Mouse (Mus musculus) embryo, embryonic 11.5 days (tissue): ENCODE measurements around the gene Flot2.
"Not testable (repeated sequence)": the region's sequence is repeated elsewhere in the genome, so short reads cannot be mapped to it uniquely, and the experiment has no call there.

Experiments used
- DNase-seq: peaks from one replicate; pipeline ENCODE4 v3.0.0-alpha.2; 2012; ENCODE audit warnings: low read depth, low spot score

The Flot2 gene

DNA sequence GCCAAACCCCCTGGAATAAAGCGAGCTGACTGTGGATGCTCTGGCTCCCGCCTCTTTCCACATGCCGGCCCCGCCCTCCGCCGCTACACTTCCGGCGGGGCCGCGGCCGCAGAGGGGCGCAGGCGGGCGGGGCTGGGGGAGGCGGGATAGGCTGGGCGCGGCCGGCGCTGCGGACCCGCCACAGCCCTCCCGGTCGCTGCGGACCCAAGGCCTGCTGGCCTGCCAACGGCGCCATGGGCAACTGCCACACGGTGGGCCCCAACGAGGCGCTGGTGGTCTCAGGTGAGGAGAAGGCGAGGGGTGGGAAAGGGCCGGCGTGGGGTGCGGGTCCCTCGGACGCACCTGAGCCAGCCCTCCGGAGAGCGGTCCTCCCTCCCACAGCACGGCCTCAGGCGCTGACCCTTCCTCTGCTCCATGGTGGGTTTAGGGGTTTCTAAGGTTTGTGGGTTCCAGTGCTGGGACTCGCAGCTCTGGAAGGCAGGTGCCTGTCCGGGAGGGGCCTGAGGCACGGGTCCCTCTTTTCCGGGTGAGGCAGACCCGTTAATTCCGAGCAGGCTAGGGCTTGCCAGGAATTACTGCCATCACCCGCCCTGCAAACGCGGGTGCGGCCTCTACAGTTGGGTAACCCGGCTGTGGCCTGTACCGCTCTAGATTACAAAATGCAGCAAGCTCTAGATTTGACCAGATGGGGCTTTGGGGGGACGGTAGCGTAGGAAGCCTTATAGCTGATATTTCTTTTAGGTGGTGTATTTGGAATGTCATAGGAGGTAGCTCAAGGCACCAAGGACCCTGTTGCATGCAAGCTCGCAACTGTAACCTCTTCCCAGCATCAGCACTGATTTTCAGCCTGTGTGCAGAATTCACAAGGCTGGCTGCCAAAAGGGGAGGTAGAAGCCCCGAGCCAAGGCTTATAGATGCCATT lies at the start of gene Flot2:
Gene Flot2, plus strand, starts transcription at position 101 of the 922 bp plus-strand sequence.
- no peak for DNase-seq

DNA sequence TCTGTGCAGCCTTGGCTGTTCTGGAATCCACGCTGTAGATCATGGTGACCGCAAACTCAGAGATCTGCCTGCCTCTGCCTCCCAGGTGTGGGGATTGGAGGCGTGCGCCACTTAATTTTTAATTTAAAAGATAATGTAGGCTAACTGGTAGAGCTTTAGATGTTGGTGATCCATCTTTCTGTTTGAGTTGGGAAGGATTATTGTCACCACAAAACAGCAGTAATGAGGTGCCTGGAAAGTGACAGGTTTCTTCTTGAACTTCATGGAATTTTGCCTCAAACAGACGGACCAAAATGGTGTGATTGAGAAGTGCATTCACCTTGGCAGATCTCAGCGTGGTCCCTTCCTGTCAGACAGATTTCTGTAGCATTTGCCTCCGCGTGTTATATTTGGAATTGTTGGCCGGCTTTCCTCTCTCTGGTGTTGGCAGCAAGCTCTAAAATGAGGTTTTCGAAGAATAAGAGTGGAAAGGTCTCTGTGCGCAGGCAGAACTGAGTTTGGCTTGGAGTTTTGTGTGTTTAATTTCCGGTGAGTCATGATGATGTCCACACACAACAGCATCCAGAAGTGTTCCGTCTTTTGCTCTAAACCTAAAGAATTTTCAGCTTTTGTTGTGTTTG lies 48.5 kb upstream of the Flot2 start:
- no peak for DNase-seq

- no peak for DNase-seq
Observed at GRCm38 (mm10) chr11:77995556-77995955, 42.2 kb upstream of the Flot2 start.

DNA sequence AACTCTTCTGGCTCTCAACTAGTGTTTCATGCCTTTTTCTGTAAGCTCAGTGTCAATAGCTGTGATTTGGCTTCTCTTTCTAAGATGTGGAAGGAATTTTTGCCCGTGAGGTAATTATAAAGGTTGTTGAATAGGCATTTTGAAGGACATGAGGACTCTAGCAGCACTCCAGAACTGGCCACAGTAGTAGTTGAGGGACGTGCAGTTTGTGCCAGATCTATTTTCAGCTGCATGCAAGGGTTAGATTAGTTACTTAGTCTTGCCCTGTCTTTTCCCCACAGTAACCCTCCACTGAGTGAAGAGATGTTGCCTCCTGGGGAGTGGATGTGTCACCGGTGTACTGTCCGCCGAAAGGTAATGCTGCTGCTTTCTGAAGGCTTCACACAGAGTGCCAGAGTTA lies 31.3 kb upstream of the Flot2 start:
- DNase-seq: no peak

GRCm38 (mm10) chr11:78019676-78020075 lies 18.1 kb upstream of the Flot2 start:
- peak; percentile 62 for DNase-seq

- no peak for DNase-seq
Observed at GRCm38 (mm10) chr11:78023607-78024006, 14.1 kb upstream of the Flot2 start.

DNA sequence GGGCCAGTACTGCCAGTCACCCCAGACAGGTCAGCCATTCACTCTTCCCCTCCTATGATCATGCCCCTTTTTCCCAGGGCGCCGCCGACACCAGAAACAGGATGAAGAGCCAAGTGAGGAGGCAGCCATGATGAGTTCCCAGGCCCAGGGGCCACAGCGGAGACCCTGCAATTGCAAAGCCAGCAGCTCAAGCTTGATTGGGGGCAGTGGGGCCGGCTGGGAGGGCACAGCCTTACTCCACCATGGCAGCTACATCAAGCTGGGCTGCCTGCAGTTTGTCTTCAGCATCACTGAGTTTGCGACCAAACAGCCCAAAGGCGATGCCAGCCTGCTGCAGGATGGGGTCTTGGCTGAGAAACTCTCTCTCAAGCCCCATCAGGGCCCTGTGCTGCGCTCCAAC lies 8.5 kb upstream of the Flot2 start:
- DNase-seq: no peak

DNA sequence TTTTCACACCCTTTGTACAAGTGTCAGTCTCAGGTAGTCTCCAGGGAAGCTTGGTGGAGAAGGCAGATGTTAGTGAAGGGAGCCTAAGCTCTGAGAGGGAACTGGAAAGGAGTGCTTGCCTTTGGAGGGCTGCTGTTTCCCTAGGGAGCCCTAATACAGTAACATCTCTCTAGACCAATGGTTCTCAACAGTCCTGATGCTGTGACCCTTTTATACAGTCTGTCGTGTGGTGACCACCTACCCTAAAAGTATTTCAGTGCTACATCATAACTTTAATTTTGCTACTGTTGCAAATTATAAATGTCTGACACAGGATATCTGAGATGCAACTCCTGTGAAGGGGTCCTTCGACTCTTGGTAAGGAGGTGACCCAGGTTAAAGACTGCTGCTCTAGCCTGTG lies 7.1 kb upstream of the Flot2 start:
- DNase-seq: no peak

DNA sequence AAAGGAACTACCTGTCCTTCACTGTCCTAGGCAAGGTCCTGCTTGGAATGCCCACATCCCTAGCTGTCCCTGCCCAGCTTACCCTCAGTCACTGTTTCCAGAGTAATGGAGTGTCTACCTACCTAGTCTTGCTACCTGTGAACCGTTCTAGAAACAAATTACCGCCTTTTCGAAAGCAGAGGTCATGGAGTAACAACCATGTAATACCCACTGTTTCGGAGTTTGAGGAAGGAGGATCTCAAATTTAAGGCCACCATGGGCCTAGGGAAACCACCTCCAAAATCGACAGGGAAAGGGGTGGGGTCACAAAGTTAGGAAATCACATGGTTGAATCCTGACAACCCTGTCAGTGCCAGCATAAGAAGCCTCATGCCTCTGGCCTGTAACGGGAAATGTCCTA lies 6.3 kb upstream of the Flot2 start:
- no peak for DNase-seq

- DNase-seq: peak; percentile 89
Observed at GRCm38 (mm10) chr11:78031947-78032808, 5.6 kb upstream of the Flot2 start, which contains the start of gene Dhrs13. TSS of gene Dhrs13 (plus strand) at chr11:78032280.

DNA sequence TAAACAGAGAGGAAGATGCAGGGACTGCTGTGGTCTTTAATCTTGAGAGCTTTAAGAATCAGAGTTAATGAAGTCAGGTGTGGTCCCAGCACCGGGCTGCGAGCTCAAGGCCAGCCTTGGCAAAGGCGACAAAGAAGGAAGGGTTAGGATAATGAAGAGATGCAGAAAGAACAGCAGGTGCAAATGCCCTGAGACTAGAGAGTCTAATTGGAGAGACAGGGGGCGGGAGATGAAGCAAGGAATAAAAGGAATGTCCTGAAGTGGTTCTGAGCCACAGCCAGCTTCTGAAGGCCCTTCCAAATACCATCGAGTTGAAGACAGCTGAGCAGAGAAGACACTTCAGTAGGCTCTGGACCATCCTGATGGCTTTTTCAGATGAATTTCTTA lies 4.9 kb upstream of the Flot2 start:
- no peak for DNase-seq

DNA sequence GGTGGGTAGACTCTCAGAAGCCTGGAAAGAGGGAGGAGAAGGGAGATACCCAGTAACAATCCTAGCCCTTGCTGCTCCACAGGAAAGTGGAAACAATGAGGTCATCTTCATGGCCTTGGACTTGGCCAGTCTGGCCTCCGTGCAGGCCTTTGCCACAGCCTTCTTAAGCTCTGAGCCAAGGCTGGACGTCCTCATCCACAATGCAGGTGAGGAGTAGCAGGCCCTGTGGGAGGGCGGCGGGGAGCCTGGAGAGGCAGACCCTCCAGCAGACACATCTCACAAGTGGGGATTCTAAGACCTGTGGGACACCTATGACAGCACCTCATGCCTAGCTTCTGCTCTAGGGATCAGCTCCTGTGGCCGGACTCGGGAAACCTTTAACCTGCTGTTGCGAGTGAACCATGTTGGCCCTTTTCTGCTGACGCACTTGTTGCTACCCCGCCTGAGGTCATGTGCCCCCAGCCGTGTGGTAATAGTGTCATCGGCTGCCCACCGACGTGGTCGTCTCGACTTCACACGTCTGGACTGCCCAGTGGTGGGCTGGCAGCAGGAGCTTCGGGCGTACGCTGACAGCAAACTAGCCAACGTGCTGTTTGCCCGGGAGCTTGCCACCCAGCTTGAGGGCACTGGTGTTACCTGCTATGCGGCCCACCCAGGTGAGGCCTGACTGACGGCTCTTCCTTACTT lies 3.7 kb upstream of the Flot2 start:
- DNase-seq: no peak

DNA sequence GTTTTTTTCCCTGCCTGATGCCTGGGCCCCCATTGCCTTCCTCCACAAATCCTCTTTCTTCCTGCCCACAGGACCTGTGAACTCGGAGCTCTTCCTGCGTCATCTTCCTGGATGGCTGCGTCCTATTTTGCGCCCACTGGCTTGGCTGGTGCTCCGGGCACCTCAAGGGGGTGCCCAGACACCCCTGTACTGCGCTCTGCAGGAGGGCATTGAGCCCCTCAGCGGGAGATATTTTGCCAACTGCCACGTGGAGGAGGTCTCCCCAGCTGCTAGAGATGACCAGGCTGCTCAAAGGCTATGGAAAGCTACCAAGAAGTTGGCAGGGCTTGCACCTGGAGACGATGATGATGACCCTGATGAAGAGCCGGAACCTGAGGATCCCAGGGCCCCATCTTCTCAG lies 940 bp upstream of the Flot2 start:
- DNase-seq: no peak

DNA sequence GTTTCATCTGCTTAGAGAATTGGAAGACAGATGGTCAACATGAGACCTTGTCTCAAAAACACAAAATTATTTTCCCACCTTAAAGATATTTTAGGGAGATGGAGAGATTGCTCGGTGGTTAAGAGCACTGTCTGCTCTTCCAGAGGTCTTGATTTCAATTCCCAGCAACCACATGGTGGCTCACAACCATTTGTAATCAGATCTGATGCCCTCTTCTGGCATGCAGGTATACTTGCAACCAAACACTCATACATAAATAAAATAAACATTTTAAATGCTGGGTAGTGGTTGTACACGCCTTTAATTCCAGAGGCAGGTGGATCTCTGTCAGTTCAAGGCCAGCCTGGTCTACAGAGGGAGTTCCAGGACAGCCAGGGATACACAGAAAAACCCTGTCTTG lies 3.1 kb downstream of the Flot2 start:
- no peak for DNase-seq

- DNase-seq: not testable (repeated sequence)
Observed at GRCm38 (mm10) chr11:78042290-78042870, 4.6 kb downstream of the Flot2 start.

DNA sequence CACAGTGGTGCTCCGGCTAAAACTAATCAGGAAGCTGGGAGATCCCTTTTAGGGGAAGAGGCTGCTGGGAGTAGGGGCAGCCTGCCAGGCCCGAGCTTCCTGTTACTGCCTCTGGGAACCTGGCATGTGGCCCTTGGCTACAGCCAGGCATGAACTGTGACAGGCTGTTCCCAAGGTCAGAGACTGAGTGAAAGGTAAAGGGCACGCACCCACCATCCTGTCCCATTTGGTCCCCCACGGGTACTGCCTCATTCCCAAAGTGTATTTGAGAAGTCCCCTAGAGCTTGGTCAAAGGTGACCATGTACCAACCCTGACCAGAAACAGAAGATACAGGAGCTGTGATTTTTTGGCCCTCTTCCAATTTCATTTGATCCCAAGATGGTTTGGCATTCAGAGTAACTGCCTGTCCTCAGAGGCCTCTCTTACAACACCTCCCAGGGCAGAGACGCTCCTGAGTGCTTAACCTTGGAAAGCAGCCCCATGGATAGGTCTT lies 7.1 kb downstream of the Flot2 start:
- DNase-seq: no peak

GRCm38 (mm10) chr11:78048637-78049036 lies 10.9 kb downstream of the Flot2 start:
- not testable (repeated sequence) for DNase-seq

DNA sequence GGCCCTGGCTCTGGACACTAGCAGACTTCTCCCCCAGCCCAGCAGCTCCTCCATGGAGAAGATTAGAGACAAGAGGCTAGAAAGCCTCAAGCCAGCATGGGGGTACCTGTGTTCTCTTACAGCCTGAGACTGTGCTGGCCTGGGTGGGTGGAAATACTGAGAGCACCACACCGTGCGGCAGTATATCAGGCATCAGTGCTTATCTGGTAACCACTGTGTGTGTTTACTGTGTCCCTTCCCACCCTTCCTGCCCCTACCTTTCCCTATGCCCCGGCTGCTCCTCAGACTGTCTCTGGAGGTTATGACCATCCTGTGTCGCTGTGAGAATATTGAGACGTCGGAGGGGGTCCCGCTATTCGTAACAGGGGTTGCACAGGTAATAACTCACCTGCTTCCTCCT lies 15.3 kb downstream of the Flot2 start:
- DNase-seq: no peak

- DNase-seq: no peak
Observed at GRCm38 (mm10) chr11:78056946-78057345, 19.2 kb downstream of the Flot2 start.

- DNase-seq: no peak
Observed at GRCm38 (mm10) chr11:78059833-78060757, 22.4 kb downstream of the Flot2 start.
